Mouse (Mus musculus): ENCODE results near the gene Smok2b. TPM values are rescaled to one million over a fixed set of nuclear protein-coding genes. Genes with fewer than 3 reads are reported as not detected.
"Not testable (repeated sequence)": the region's sequence is repeated elsewhere in the genome, so short reads cannot be mapped to it uniquely, and the experiment has no call there.

Gene Smok2b
- total RNA-seq (2014; fragmentation: Nextera tagmentation) = not detected in 2 replicates
- total RNA-seq (2017) = not detected in 2 replicates

GRCm38 (mm10) chr17:13229957-13230356 lies at the start of gene Smok2b:
Smok2b (plus strand) TSS chr17:13230257.
- ATAC-seq (replicated peaks; ENCODE audit: poor library complexity, severe bottlenecking) = not testable (repeated sequence)

GRCm38 (mm10) chr17:13180491-13180890 lies 49.6 kb upstream of the Smok2b start:
- not testable (repeated sequence) for ATAC-seq (replicated peaks; ENCODE audit: poor library complexity, severe bottlenecking)

GRCm38 (mm10) chr17:13182712-13183111 lies 47.3 kb upstream of the Smok2b start:
- ATAC-seq (replicated peaks; ENCODE audit: poor library complexity, severe bottlenecking) = not testable (repeated sequence)

GRCm38 (mm10) chr17:13184514-13184913 lies 45.5 kb upstream of the Smok2b start:
- not testable (repeated sequence) for ATAC-seq (replicated peaks; ENCODE audit: poor library complexity, severe bottlenecking)

GRCm38 (mm10) chr17:13186541-13186940 lies 43.5 kb upstream of the Smok2b start:
- not testable (repeated sequence) for ATAC-seq (replicated peaks; ENCODE audit: poor library complexity, severe bottlenecking)

- ATAC-seq (replicated peaks; ENCODE audit: poor library complexity, severe bottlenecking) = 0 out of 2 replicates have a peak, but pooled peaks have one; percentile 3
Measured at GRCm38 (mm10) chr17:13187621-13188020, 42.4 kb upstream of the Smok2b start.

GRCm38 (mm10) chr17:13188846-13189245 lies 41.2 kb upstream of the Smok2b start:
- peak; percentile 77 for ATAC-seq (replicated peaks; ENCODE audit: poor library complexity, severe bottlenecking)

GRCm38 (mm10) chr17:13190836-13191583 lies 39.0 kb upstream of the Smok2b start:
- ATAC-seq (replicated peaks; ENCODE audit: poor library complexity, severe bottlenecking) = not testable (repeated sequence)

- ATAC-seq (replicated peaks; ENCODE audit: poor library complexity, severe bottlenecking) = not testable (repeated sequence)
Measured at GRCm38 (mm10) chr17:13196486-13196885, 33.6 kb upstream of the Smok2b start.

- ATAC-seq (replicated peaks; ENCODE audit: poor library complexity, severe bottlenecking) = not testable (repeated sequence)
Measured at GRCm38 (mm10) chr17:13198812-13199211, 31.2 kb upstream of the Smok2b start.

- not testable (repeated sequence) for ATAC-seq (replicated peaks; ENCODE audit: poor library complexity, severe bottlenecking)
Measured at GRCm38 (mm10) chr17:13199880-13200409, 30.1 kb upstream of the Smok2b start.

GRCm38 (mm10) chr17:13201551-13201950 lies 28.5 kb upstream of the Smok2b start:
- ATAC-seq (replicated peaks; ENCODE audit: poor library complexity, severe bottlenecking) = not testable (repeated sequence)

- ATAC-seq (replicated peaks; ENCODE audit: poor library complexity, severe bottlenecking) = not testable (repeated sequence)
Measured at GRCm38 (mm10) chr17:13202453-13203107, 27.5 kb upstream of the Smok2b start.

GRCm38 (mm10) chr17:13205247-13205646 lies 24.8 kb upstream of the Smok2b start:
- ATAC-seq (replicated peaks; ENCODE audit: poor library complexity, severe bottlenecking) = not testable (repeated sequence)

- ATAC-seq (replicated peaks; ENCODE audit: poor library complexity, severe bottlenecking) = no peak
Measured at GRCm38 (mm10) chr17:13206491-13206890, 23.6 kb upstream of the Smok2b start.

GRCm38 (mm10) chr17:13208460-13208859 lies 21.6 kb upstream of the Smok2b start:
- ATAC-seq (replicated peaks; ENCODE audit: poor library complexity, severe bottlenecking) = not testable (repeated sequence)

GRCm38 (mm10) chr17:13212136-13212850 lies 17.8 kb upstream of the Smok2b start:
- ATAC-seq (replicated peaks; ENCODE audit: poor library complexity, severe bottlenecking) = no peak

- ATAC-seq (replicated peaks; ENCODE audit: poor library complexity, severe bottlenecking) = peak; percentile 72
Measured at GRCm38 (mm10) chr17:13214169-13214568, 15.9 kb upstream of the Smok2b start.

GRCm38 (mm10) chr17:13215595-13215994 lies 14.5 kb upstream of the Smok2b start:
- ATAC-seq (replicated peaks; ENCODE audit: poor library complexity, severe bottlenecking) = no peak

GRCm38 (mm10) chr17:13220888-13221287 lies 9.2 kb upstream of the Smok2b start, which contains the start of gene Smok2a:
Smok2a (plus strand) TSS chr17:13221188.
- ATAC-seq (replicated peaks; ENCODE audit: poor library complexity, severe bottlenecking) = no peak

Measured in granulocyte monocyte progenitor cell, adult 5-6 weeks (primary cell).